Mouse (Mus musculus) mouse trophoblast stem cell (cell line): Measurements from ENCODE around the gene Pcdh9.
"Not testable (repeated sequence)": the region's sequence is repeated elsewhere in the genome, so short reads cannot be mapped to it uniquely, and the experiment has no call there.

Experiments used
- in situ Hi-C, 2 experiments: fragments of 300-500 bp; cut with MseI, MboI; formaldehyde crosslinking; loops; 2 replicates in 1 of 2; 3 replicates in 1 of 2; pipeline ENCODE4 v1.15.1; 2025

Pcdh9 gene

GRCm38 (mm10) chr14:93214846-93215245 is 675.6 kb downstream of the Pcdh9 start:
- in situ Hi-C loops, result not testable (repeated sequence)

GRCm38 (mm10) chr14:93199791-93200190 is 690.7 kb downstream of the Pcdh9 start:
- in situ Hi-C loops, result no loop called here

- in situ Hi-C loops, result no loop called here
These were observed 707.6 kb downstream of the Pcdh9 start for GRCm38 (mm10) chr14:93182606-93183491.

GRCm38 (mm10) chr14:93169201-93169600 is 721.3 kb downstream of the Pcdh9 start:
- in situ Hi-C loops, result no loop called here

GRCm38 (mm10) chr14:93168367-93168766 is 722.1 kb downstream of the Pcdh9 start:
- in situ Hi-C loops, result no loop called here

GRCm38 (mm10) chr14:93143414-93143813 is 747.1 kb downstream of the Pcdh9 start:
- in situ Hi-C loops, result no loop called here

- in situ Hi-C loops, result no loop called here
These were observed 748.4 kb downstream of the Pcdh9 start for GRCm38 (mm10) chr14:93142076-93142475.

- in situ Hi-C loops, result no loop called here
These were observed 763.5 kb downstream of the Pcdh9 start for GRCm38 (mm10) chr14:93126993-93127392.

- in situ Hi-C loops, result no loop called here
These were observed 787.7 kb downstream of the Pcdh9 start for GRCm38 (mm10) chr14:93102755-93103154.

GRCm38 (mm10) chr14:93095081-93095480 is 795.4 kb downstream of the Pcdh9 start:
- in situ Hi-C loops, result no loop called here

- in situ Hi-C loops, result no loop called here
These were observed 797.7 kb downstream of the Pcdh9 start for GRCm38 (mm10) chr14:93092806-93093205.

- in situ Hi-C loops, result no loop called here
These were observed 804.8 kb downstream of the Pcdh9 start for GRCm38 (mm10) chr14:93085646-93086045.

GRCm38 (mm10) chr14:93083140-93083539 is 807.3 kb downstream of the Pcdh9 start:
- in situ Hi-C loops, result no loop called here

- in situ Hi-C loops, result no loop called here
These were observed 809.6 kb downstream of the Pcdh9 start for GRCm38 (mm10) chr14:93080910-93081309.

GRCm38 (mm10) chr14:93075761-93076160 is 814.7 kb downstream of the Pcdh9 start:
- in situ Hi-C loops, result no loop called here

GRCm38 (mm10) chr14:93072346-93072745 is 818.1 kb downstream of the Pcdh9 start:
- in situ Hi-C loops, result no loop called here

GRCm38 (mm10) chr14:93070140-93070539 is 820.3 kb downstream of the Pcdh9 start:
- in situ Hi-C loops, result no loop called here

- in situ Hi-C loops, result no loop called here
These were observed 822.8 kb downstream of the Pcdh9 start for GRCm38 (mm10) chr14:93067411-93068336.

GRCm38 (mm10) chr14:93066732-93067410 is 823.6 kb downstream of the Pcdh9 start:
- in situ Hi-C loops, result no loop called here

GRCm38 (mm10) chr14:93061824-93062620 is 828.5 kb downstream of the Pcdh9 start:
- in situ Hi-C loops, result no loop called here

- in situ Hi-C loops, result no loop called here
These were observed 831.7 kb downstream of the Pcdh9 start for GRCm38 (mm10) chr14:93058799-93059198.
